Comparison of ENCODE assay signal across 9 mouse cellular contexts in genomic region chrX:75764135-75764793, GRCm38 (mm10).
A peak's percentile ranks its signal among the peaks of the same experiment; 100 is the strongest.
DNase-seq lines count a peak whose midpoint lies in the region; ATAC-seq lines count a peak whose summit lies in the region.
"Had no signal": no experiment of that assay in that cellular context is flagged by ENCODE, and none has a peak within 500 bp of the region (broad histone marks: within the 10 kb centered on the region; RNA-seq: fewer than 3 reads in every experiment).

No protein-coding gene starts in this region.

- H3K4me3 ChIP-seq in intestine, embryonic 15.5 days (replicated peaks), result peak overlapping the region; percentile 49

- H3K36me3 ChIP-seq in intestine, embryonic 15.5 days, result no peaks in the 10 kb centered on the region

- intact Hi-C loops in left cerebral cortex, postnatal 25 days (cut with DNase I), result no loop called here

- H3K4me2 ChIP-seq in intestine, embryonic 15.5 days (replicated peaks), result peak overlapping the region; percentile 54

- H3K9ac ChIP-seq in intestine, embryonic 15.5 days, result peak overlapping the region; percentile 52

- peak; percentile 99 for ATAC-seq in intestine, embryonic 15.5 days
- ATAC-seq in megakaryocyte-erythroid progenitor cell, adult 5-6 weeks (replicated peaks; ENCODE audit: low FRiP score, low TSS enrichment, poor library complexity, severe bottlenecking), result peak; percentile 96

- H3K27me3 ChIP-seq in intestine, embryonic 15.5 days (replicated peaks), result no peaks in the 10 kb centered on the region
- H3K27me3 ChIP-seq: CH12.LX had no signal

- DNase-seq in spleen, postnatal 36 days (ENCODE audit: low spot score in 2 of 2), result peak; percentile 10 to 25
- DNase-seq in spleen, postnatal 14 days (ENCODE audit: low spot score in 2 of 2), result no peak
- peak; percentile 68 for DNase-seq in embryo, embryonic 9.5 days (ENCODE audit: extremely low spot score)
- peak; percentile 14 for DNase-seq in gonadal fat pad, adult 2 months (ENCODE audit: low read depth)
- DNase-seq in left cerebral cortex, postnatal 25 days (ENCODE audit: low spot score in 2 of 2), result peak; percentile 71 to 79
- DNase-seq in right cerebral cortex, postnatal 4 days, result peak; percentile 49

- H3K9me3 ChIP-seq in intestine, embryonic 15.5 days, result no peaks in the 10 kb centered on the region

- no peaks in the 10 kb centered on the region for H3K4me1 ChIP-seq in intestine, embryonic 15.5 days (replicated peaks)

- 15% methylated on average over 17 of the region's 19 CpGs for WGBS in intestine, embryonic 15.5 days

- H3K27ac ChIP-seq in intestine, embryonic 15.5 days, result peak overlapping the region; percentile 85

Comparison
In these comparisons a context has a peak if more than half of its experiments do, and no peak if none do; other contexts are left out.
1. DNase-seq: peak in spleen, postnatal 36 days (2 of 2), embryo, embryonic 9.5 days (single experiment), gonadal fat pad, adult 2 months (single experiment), left cerebral cortex, postnatal 25 days (2 of 2) and right cerebral cortex, postnatal 4 days (single experiment); none in spleen, postnatal 14 days (0 of 2).